Mouse (Mus musculus): ENCODE measurements around the gene Scnn1a.
"Not testable (repeated sequence)": the region's sequence is repeated elsewhere in the genome, so short reads cannot be mapped to it uniquely, and the experiment has no call there.

The Scnn1a gene

DNA sequence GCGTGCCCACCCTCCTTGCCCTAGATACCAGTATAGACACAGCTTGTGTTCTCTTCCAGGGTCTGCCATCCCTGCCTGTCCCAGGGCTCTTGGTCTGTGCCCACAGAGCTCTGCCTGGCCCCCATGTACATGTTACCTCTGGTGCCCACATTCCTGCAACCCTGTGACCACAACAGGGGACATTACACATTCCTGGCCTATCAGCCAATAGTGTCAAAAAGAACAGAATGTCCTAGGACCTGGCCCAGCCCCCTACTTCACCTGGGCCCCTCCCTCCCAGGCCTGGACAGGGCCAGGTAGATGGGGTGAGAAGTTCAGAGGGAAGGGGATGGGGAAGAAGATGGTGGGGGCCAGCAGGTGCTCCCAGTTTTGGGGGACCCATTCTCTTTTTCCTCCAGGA is at the start of gene Scnn1a:
Scnn1a (plus strand) TSS at position 337 of the 400 bp plus-strand sequence.
- no peak for DNase-seq

DNA sequence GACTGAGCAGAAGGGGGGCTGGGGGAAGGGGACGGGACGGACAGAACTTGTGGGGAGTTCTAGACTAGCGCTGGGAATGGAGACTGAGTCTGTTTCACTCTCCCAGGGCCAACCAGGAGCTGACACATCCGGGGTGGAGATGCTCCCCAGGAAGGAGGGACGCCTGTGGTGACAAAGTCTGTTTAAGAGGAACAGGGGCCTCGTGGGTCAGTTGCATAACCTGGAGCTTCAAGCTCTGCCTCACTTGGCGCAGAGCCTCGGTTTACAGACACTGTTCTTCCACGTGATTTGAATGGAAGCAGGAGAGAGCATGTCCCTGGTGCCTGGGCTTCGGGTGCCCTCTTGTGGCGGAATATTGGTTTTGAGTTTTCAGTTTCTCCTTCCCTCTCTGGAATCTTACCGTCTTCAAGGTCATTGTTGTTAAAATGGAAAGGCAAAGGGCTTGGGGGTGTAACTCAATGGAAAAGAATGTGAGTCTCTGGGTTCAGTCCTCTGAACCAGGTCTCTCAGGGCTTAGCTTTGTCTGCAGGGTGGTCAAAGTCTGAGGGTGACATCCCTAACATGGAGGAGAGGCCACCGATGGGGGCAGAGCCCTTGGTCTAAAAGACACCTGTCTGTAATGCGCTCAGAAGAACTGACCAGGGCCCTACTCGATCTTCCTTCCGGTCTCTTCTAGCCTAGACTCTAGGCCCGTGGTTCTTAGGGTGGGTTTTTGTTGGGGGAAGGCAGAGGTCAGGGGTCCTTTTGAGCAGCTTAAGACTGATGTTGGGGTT is 48.8 kb upstream of the Scnn1a start:
- DNase-seq, result peak; percentile 69 to 85

DNA sequence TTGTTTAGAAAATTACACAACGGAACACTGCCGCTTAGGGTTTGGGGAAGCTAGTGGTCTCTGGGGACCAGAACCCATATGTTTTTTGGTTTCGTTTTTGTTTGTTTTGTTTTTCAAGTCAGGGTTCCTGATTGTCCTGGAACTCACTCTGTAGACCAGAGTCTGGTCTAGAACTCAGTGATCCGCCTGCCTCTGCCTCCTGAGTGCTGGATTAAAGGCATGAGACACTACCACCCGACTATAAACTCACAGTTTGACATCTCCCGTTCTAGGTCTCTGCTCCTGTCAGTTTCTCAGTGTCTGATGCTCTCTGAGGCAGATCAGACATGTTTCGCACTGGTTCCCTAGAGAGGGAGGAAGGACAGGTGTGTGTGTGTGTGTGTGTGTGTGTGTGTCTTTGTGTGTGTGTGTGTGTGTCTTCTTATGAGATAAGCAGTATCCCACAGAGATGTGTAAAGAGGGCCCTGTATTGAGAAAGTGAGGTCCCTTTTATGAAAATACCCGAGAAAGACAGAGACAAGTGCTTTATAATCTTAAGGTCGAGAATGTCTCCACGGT is 48.2 kb upstream of the Scnn1a start:
- DNase-seq, result peak; percentile 19 to 34

DNA sequence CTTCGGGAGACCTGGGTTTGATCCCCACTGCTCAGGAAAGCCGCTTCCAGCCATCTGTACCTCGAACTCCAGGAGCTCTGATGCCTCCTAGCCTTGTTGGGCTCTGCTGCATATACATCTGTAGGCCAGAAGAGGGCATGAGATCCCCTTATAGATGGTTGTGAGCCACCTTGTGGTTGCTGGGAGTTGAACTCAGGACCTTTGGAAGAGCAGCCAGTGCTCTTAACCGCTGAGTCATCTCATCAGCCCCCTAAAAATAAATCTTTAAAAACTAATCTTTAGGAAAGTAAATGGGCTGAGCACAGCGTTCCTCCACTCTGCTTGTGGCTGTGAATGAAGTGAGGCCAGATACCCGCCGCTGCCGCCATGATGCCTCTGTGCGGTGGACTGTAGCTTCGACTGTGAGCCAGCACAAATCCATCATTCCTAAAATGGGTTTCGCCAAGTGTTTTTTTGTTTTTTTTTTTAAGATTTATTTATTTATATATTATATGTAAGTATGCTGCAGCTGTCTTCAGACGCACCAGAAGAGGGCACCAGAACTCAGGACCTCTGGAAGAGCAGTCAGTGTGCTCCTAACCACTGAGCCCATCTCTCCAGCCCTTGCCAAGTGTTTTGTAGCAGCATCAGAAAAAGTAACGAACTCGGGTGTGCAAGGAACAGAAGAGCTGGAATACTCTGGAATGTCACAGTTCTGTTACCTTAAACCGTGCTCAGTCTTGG is 45.5 kb upstream of the Scnn1a start:
- DNase-seq, result no peak

DNA sequence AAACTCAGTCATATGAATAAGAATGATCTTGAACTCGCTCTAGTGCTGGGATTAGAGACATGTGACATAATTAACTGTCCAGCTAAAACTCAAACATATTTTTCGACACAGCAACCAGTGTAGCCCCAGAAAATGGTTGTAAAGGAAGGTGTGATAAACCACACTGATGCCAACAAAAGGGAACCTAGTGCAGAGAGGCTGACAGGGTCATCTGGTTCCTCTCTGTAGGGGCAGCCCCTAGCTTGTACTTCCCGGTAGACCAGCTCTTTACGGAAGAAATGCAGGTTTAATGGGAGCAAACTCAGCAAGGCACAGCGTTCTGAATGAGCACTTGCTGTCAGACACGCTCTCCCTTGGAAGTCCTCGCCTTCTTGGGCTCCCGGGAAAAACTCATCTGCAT is 40.7 kb upstream of the Scnn1a start:
- DNase-seq, result no peak

DNA sequence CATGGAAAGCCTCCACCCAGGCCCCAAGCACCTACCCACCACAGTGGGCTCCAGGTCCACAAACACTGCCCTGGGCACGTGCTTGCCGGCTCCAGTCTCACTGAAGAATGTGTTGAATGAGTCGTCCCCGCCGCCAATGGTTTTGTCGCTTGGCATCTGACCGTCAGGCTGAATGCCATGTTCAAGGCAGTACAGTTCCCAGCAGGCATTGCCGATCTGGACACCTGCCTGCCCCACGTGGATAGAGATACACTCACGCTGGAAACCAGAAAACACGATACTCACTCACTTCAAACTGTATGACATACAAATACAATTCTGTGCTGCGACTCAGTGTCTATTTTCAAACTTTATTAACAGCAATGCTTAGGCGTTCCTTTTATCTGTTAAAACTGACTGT is 37.7 kb upstream of the Scnn1a start:
- not testable (repeated sequence) for DNase-seq

DNA sequence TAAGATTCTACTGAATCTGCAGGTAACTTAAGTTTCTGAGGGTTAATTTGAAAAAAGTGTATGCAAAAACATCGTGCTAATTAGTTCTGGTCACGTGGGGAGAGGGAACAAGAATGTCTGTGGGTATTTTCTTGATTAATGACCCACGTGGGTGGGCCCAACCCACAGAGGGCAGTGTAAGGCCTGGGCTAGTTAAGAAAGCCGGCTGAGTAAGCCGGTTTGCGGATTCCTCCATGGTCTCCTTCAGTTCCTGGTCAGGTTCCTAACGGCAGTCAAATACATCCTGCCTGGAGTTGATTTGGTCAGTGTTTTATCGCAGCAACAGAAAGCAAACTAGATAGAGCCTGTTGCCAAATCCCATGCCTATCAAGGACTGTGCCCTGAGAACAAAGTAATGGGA is 36.2 kb upstream of the Scnn1a start:
- no peak for DNase-seq

DNA sequence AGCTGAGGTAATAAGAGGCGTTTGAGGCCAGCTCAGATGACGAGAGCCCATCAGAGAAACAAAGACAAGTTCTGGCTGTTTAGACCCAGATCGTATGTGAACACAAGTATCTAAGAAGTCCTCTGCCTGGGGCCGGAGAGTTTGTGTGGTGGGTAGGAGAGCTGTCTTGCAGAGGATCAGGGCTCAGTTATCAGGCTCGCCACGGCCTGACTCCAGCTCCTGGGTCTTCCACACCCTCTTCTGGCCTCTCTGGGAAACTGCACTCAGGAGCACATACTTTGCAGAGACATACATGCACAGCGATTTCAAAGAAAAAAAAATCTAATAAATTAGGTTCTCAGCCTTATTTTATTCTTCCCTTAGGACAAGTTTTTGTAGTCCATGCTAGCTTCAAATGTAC is 35.7 kb upstream of the Scnn1a start:
- no peak for DNase-seq

DNA sequence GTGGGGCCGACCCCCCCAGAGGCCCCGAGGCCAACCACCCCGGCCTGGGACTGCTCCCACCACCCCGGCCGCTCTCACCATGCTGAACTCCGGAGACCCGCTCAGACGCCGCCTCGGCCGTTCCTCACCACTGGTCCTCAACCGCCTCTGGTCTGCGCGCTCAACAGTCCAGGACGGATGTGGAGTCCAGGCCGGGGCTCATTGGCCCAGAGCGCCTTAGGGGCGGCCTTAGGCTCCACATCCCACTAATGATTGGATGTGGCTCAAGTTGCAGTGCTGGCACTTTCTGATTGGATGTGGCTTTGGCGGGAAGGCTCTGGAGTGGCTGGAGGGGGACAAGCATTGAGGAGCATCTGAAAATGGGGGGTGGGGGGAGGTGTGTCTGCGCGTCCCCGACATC is 34.6 kb upstream of the Scnn1a start, which contains the start of gene Tuba3a:
Tuba3a (minus strand) TSS at position 153 of the 400 bp plus-strand sequence.
- DNase-seq, result no peak

DNA sequence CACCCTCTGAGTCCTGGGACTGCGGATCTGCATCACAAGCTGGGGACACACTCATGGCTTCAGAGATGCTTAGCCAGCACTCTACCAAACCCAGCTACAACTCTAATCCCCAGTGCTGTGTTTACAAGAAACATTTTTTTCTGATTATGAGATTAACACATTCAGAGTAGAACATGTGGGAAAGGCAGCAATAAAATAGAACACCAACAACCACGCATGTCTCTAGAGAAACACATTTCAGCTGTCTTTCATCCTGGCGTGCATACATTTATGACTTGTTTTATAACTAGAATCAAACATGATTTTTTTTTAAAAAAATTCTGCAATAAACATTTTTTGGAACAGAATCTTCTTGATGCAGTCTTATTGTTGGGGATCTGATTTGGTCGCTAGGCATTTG is 33.5 kb upstream of the Scnn1a start:
- DNase-seq, result no peak

DNA sequence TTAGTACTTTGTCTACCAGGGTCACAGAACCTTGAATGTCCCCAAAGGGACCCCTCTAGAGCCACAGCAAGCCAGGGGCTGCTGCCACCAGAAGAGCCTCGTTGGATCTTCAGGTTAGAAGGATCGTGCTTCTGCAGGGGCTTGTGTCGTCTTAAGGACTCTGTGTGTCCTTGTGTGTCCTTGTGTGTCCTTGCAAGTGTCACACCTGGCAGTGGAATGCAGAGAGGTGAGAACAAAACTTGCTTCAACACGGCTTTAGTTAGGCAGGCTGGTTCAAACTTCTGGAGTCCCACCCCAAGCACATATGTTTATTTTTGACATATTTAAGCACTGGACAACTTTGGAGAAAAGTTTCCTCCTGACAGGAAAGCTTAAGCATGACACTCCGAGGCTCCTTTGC is 31.7 kb upstream of the Scnn1a start:
- DNase-seq, result no peak

DNA sequence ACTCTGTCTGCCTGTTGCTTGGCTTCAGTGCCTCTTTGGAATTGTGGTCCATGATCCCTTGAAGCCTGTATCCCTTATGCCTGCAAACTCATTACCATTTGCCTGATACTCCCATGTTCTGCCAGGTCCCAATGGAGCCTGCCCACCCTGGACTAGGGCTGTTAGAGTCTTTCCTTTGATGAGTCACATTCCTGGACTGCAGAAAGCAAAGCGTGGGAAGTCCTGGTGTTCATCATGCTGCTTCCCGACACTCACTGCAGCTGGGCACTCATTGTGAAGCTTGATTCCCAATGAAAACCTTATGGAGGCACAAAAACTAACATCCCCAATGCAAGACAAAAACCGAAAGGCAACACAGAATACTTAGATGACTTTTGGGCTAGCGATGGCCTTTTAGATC is 29.1 kb upstream of the Scnn1a start:
- DNase-seq, result no peak

DNA sequence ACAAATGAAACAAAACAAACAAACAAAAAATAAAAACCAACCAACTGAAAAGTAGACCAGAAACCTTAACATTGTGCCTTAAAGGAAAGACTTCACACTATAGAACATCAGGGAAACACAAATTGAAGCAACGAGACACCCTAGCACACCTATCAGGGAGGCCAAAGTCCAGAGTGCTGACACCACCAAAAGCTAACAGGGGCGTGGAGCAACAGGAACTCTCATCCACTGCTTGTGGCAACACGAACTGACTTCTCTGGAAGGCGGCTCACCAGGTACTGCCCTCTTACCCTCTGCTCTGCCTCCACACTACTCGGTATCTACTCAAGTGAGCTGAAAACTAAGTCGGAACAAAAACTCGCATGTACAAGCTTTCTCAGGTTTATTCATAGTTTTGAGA is 28.2 kb upstream of the Scnn1a start:
- no peak for DNase-seq

DNA sequence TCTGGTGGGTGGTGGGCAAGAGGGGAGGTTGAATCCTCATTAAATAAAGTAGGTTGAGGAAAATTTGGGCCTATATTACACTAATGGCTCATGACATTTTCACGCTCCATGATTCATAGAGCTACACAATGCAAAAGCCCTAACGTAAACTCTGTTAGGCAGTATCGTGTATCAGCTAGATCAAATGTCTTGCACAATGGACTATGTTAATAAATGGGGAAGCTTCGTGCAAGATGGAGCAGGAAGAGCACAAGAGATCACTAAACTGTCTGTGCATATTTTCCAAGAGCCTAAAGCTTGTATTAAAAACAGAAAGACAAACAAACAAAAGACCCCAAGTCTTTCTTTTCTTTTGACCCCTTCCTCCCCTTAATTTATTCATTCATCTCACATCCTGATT is 26.4 kb upstream of the Scnn1a start:
- no peak for DNase-seq

DNA sequence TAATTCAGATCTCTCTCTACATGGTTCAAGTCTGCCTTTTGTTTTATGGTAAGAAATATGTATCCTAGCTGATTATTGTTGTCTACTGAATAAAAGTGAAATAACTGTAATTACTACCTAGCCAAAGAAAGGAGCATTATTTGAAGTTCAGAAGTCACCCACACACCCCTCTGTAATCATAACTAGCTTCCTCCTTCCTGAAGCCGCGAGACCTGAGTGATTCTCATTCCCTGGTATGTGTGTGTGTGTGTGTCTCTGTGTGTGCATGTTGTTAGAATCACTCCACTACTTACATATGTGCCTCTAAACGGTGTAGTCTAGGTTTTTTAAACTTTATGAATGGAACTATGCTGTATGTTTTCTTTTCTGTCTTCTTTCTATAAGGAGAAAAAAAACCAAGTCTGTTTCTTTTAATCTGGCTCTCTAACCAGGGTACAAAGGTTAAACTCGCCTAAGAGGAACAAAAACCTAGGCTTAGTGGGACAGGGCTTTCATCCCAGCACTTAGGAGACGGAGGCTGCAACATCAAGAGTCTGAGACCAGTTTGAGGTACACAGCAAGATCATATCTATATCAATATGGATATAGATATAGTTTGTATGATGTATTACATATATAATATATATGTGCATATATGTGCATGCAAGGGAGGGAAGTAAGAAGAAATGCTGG is 23.2 kb upstream of the Scnn1a start:
- DNase-seq, result no peak

DNA sequence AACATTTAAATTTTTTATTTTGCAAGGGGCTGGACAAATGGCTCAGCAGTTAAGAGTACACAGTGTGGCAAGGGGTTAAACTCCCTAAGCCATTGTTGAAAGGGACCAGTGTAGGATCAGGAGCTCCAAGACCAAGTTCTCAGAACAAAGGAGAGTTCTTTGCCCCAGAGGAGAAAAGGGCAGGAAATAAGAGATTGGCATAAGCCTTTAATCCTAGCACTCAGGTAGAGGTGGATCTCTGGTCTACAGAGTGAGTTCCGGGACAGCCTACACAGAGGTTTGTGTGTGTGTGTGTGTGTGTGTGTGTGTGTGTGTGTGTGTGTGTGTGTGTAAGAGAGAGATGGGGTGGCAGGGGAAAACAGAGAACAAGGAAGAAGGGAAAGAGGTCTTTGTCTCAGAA is 19.5 kb upstream of the Scnn1a start:
- DNase-seq, result no peak

DNA sequence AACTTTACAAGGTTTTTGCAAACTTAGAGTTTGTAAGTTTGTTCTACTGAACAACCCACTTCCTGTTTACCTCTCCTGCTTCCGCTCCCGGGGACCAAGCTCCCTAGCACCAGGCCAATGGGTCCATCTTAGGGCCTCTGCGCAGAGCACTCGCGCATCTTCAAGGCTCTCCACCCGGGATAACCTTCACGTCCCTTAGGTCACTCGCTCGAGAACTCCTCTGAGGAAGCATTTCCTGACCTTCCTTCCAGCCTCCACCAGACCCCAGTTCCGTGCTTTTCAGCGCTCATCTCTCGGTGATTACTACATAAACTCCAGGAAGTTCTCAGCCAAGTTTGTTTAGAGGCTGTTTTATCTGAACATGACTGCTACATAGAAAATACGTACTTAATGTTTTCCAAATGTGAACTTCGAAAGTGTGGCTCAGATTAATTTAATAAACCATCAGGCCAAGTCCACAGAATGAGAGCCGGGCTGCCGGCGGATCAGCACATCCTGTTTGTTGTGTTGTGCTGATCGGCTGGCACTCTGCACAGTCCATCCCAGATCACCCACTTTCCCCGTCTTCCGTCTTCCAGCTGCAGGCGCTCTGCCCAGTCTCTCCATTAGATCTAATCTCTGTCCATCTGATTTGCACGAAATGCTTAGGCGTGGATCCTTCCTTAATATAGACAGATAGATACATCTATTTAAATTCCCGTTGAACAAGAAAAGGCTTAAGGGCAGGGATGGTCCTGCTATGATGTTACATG is 18.1 kb upstream of the Scnn1a start:
- DNase-seq, result no peak

DNA sequence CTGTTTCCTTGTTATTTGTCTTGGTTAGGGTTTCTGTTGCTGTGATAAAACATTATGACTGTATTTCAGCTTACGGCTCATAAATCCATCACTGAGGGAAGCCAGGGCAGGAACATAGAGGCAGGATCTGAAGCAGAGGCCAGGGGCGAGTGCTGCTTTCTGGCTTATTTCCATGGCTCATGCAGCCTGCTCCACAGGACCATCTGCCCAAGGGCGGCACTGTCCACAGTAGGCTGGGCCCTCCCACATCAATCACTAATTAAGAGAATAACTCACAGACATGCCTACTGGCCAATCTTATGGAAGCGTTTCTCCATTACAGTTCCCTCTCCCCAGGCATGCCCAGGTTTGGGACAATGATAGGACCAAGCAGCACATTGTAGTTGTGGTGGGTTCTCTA is 17.2 kb upstream of the Scnn1a start:
- DNase-seq, result no peak

DNA sequence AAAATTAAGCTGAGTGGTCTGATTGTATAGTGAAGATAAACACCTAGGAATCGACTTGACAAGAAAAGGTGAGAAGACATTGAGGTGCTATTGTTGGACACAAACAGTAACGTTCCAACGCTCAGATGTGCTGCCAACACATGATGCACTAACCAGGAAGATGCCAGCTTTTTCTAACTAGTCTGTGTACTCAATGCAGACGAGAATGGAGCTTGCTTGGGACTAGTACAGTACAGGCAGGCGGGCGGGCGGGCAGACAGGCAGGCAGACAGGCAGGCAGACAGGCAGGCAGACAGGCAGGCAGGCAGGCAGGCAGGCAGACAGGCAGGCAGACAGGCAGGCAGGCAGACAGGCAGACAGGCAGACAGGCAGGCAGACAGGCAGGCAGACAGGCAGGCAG is 16.1 kb upstream of the Scnn1a start:
- not testable (repeated sequence) for DNase-seq

DNA sequence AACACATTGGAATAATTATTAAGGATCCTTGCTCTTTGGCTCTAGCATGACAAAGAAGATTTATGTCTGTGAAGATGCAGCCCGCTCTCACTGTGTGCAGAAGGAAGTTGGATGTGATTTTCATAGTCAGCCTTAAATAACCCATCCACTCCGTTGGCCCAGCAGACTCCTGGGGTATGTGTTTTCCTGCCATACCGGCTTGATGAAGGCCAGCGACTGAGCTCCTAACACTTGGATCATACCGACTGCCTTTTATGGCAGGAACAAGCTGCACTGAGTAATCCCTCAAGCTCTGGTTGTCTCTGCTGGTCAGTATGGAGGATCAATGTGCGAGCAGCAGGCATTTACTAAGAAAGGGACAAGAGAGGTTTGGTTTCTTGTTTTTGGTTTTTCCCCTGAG is 15.0 kb upstream of the Scnn1a start:
- DNase-seq, result no peak

DNA sequence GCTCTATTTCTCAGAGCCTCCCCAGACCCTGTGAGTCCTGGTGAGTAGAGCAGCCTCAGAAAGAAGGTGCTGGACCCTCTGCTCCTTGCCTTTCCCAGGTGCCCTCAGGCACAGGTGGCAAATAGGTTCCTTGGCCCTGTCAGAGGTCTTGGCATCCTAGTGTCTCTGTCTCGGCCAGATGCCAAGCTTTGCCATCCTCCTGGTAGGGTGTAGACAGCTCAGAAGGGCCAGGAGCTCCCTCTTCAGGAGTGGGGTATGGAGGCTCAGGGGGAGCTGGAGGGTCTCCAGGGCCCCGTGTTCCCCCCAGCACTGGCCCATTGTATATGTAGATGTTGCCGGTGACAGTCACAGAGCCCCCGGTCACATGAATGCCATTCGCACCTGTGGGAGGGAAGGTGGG is 13.4 kb upstream of the Scnn1a start:
- DNase-seq, result no peak

DNA sequence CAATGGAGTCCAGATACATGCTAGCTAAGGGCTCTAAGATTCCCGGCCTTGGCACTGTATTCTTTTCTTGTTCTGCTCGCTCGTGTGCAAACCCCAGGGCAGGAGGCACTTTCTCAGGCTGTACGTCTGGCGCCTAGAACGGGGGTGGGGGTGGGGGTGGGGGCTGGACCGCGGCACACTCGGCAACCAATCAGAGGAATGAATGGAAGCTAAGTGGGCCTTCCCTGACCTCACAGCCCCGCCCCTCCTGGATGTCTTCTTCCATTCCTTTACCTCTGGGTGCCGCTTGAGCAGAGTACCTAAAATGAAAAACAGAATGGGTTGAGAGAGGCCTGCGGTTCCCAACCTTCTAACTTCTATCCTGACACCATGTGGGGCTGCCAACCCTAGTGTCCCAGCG is 11.5 kb upstream of the Scnn1a start:
- no peak for DNase-seq

DNA sequence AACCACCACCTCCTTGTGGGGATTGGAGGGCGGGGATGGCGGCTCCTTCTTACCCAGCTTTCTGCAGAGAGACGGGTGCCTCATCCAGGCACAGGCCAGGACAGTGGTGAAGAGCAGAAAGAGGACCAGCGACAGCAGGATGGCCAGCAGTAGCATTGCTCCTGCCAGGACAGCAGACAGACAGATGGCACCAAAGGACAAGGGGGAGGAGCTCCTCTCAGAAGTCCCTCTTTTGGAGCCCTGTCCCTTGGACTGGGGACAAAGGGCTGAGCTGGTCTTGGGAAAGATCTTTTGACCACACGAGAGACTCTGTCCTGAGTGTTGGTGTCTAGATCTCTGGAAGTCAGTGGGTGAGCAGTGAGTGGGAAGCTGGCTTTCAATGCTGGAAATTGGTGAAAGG is 11.1 kb upstream of the Scnn1a start:
- no peak for DNase-seq
